Mouse (Mus musculus): ENCODE measurements around the gene Jakmip3. TPM values are rescaled to one million over a fixed set of nuclear protein-coding genes. Genes with fewer than 3 reads are reported as not detected.
A peak's percentile ranks its signal among the peaks of the same experiment; 100 is the strongest.

Gene Jakmip3
- 0.55 and 0.83 TPM in 2 replicates for polyA plus RNA-seq (2014; fragmentation: Nextera tagmentation; extraction: Ambion mirVana)

- Histone ChIP-seq H3K4me2 (ENCODE audit: low read depth, low read length, severe bottlenecking) (peak within 1 kb of the TSS; percentile 67), H3K9me3 (ENCODE audit: control insufficient read depth, low read length) (no peaks in the 10 kb centered on the region), H3K4me1 (replicated peaks; ENCODE audit: control insufficient read depth, insufficient read depth, low read length) (peaks cover 8% of the 10 kb centered on the region; the same call in 1 of the 2 replicates), H3K27ac (ENCODE audit: low read depth, low read length) (no peak within 1 kb of the TSS), H3K27me3 (ENCODE audit: control insufficient read depth, insufficient read depth, low read length) (peaks cover 45% of the 10 kb centered on the region), H3K36me3 (ENCODE audit: control insufficient read depth, insufficient read depth, low read length) (no peaks in the 10 kb centered on the region), H3K4me3 (ENCODE audit: low read depth, low read length) (peak within 1 kb of the TSS; percentile 35), H3K9ac (ENCODE audit: low read length) (no peak within 1 kb of the TSS)
- DNase-seq (ENCODE audit: low spot score) (peak; percentile 57), ATAC-seq (replicated peaks; ENCODE audit: low FRiP score) (0 out of 2 replicates have a peak, but pooled peaks have one; percentile 51)
- under 1% methylated on average over 74 of the region's 78 CpGs for WGBS
Measured at GRCm38 (mm10) chr7:138940612-138941461, at the start of gene Jakmip3. Gene Jakmip3 (plus strand): TSS chr7:138940730.

GRCm38 (mm10) chr7:138898122-138898521, 42.4 kb upstream of the Jakmip3 start:
- Histone ChIP-seq H3K4me3 (ENCODE audit: low read depth, low read length) (no peak overlapping the region), H3K4me2 (ENCODE audit: low read depth, low read length, severe bottlenecking) (no peak overlapping the region), H3K4me1 (replicated peaks; ENCODE audit: control insufficient read depth, insufficient read depth, low read length) (no peaks in the 10 kb centered on the region), H3K36me3 (ENCODE audit: control insufficient read depth, insufficient read depth, low read length) (no peaks in the 10 kb centered on the region), H3K27ac (ENCODE audit: low read depth, low read length) (no peak overlapping the region), H3K9ac (ENCODE audit: low read length) (no peak overlapping the region), H3K27me3 (ENCODE audit: control insufficient read depth, insufficient read depth, low read length) (no peaks in the 10 kb centered on the region), H3K9me3 (ENCODE audit: control insufficient read depth, low read length) (no peaks in the 10 kb centered on the region)
- DNase-seq (ENCODE audit: low spot score) (no peak), ATAC-seq (replicated peaks; ENCODE audit: low FRiP score) (no peak)
- 83% methylated on average over 2 of the region's 2 CpGs for WGBS

- Histone ChIP-seq H3K4me2 (ENCODE audit: low read depth, low read length, severe bottlenecking) (no peak overlapping the region), H3K27me3 (ENCODE audit: control insufficient read depth, insufficient read depth, low read length) (no peaks in the 10 kb centered on the region), H3K36me3 (ENCODE audit: control insufficient read depth, insufficient read depth, low read length) (no peaks in the 10 kb centered on the region), H3K4me1 (replicated peaks; ENCODE audit: control insufficient read depth, insufficient read depth, low read length) (no peaks in the 10 kb centered on the region), H3K9me3 (ENCODE audit: control insufficient read depth, low read length) (no peaks in the 10 kb centered on the region), H3K4me3 (ENCODE audit: low read depth, low read length) (no peak overlapping the region), H3K27ac (ENCODE audit: low read depth, low read length) (no peak overlapping the region), H3K9ac (ENCODE audit: low read length) (no peak overlapping the region)
- WGBS, result 82% methylated on average over 4 of the region's 4 CpGs
- DNase-seq (ENCODE audit: low spot score) (no peak), ATAC-seq (replicated peaks; ENCODE audit: low FRiP score) (no peak)
Measured at GRCm38 (mm10) chr7:138898743-138899142, 41.8 kb upstream of the Jakmip3 start.

GRCm38 (mm10) chr7:138903886-138904435, 36.6 kb upstream of the Jakmip3 start:
- no peak overlapping the region for H3K27ac ChIP-seq (ENCODE audit: low read depth, low read length)
- H3K36me3 ChIP-seq (ENCODE audit: control insufficient read depth, insufficient read depth, low read length), result no peaks in the 10 kb centered on the region
- no peak overlapping the region for H3K9ac ChIP-seq (ENCODE audit: low read length)
- WGBS, result 85% methylated on average over 7 of the region's 7 CpGs
- no peaks in the 10 kb centered on the region for H3K27me3 ChIP-seq (ENCODE audit: control insufficient read depth, insufficient read depth, low read length)
- no peaks in the 10 kb centered on the region for H3K9me3 ChIP-seq (ENCODE audit: control insufficient read depth, low read length)
- H3K4me3 ChIP-seq (ENCODE audit: low read depth, low read length), result no peak overlapping the region
- no peaks in the 10 kb centered on the region; the same call in 1 of the 2 replicates for H3K4me1 ChIP-seq (replicated peaks; ENCODE audit: control insufficient read depth, insufficient read depth, low read length)
- peak; percentile 14 for DNase-seq (ENCODE audit: low spot score)
- no peak overlapping the region for H3K4me2 ChIP-seq (ENCODE audit: low read depth, low read length, severe bottlenecking)
- ATAC-seq (replicated peaks; ENCODE audit: low FRiP score), result no peak

- Histone ChIP-seq H3K27ac (ENCODE audit: low read depth, low read length) (no peak overlapping the region), H3K36me3 (ENCODE audit: control insufficient read depth, insufficient read depth, low read length) (no peaks in the 10 kb centered on the region), H3K9me3 (ENCODE audit: control insufficient read depth, low read length) (no peaks in the 10 kb centered on the region), H3K4me3 (ENCODE audit: low read depth, low read length) (no peak overlapping the region), H3K4me1 (replicated peaks; ENCODE audit: control insufficient read depth, insufficient read depth, low read length) (peaks cover 4% of the 10 kb centered on the region; the same call in 1 of the 2 replicates), H3K4me2 (ENCODE audit: low read depth, low read length, severe bottlenecking) (peak overlapping the region; percentile 28; the same call in 1 of the 2 replicates), H3K9ac (ENCODE audit: low read length) (no peak overlapping the region), H3K27me3 (ENCODE audit: control insufficient read depth, insufficient read depth, low read length) (no peaks in the 10 kb centered on the region)
- ATAC-seq (replicated peaks; ENCODE audit: low FRiP score), result no peak
- no peak for DNase-seq (ENCODE audit: low spot score)
- 84% methylated on average over 1 of the region's 1 CpGs for WGBS
Measured at GRCm38 (mm10) chr7:138906441-138906840, 34.1 kb upstream of the Jakmip3 start.

GRCm38 (mm10) chr7:138907043-138907442, 33.5 kb upstream of the Jakmip3 start:
- Histone ChIP-seq H3K4me1 (replicated peaks; ENCODE audit: control insufficient read depth, insufficient read depth, low read length) (peaks cover 4% of the 10 kb centered on the region; the same call in 1 of the 2 replicates), H3K4me2 (ENCODE audit: low read depth, low read length, severe bottlenecking) (peak overlapping the region; percentile 28), H3K9me3 (ENCODE audit: control insufficient read depth, low read length) (no peaks in the 10 kb centered on the region), H3K27ac (ENCODE audit: low read depth, low read length) (no peak overlapping the region), H3K27me3 (ENCODE audit: control insufficient read depth, insufficient read depth, low read length) (no peaks in the 10 kb centered on the region), H3K36me3 (ENCODE audit: control insufficient read depth, insufficient read depth, low read length) (no peaks in the 10 kb centered on the region), H3K9ac (ENCODE audit: low read length) (no peak overlapping the region), H3K4me3 (ENCODE audit: low read depth, low read length) (peak overlapping the region; percentile 0; the same call in 1 of the 2 replicates)
- WGBS, result 12% methylated on average over 7 of the region's 7 CpGs
- ATAC-seq (replicated peaks; ENCODE audit: low FRiP score) (no peak), DNase-seq (ENCODE audit: low spot score) (no peak)

- peak overlapping the region; percentile 55 for H3K4me3 ChIP-seq (ENCODE audit: low read depth, low read length)
- peak overlapping the region; percentile 77 for H3K4me2 ChIP-seq (ENCODE audit: low read depth, low read length, severe bottlenecking)
- H3K27ac ChIP-seq (ENCODE audit: low read depth, low read length), result no peak overlapping the region
- no peaks in the 10 kb centered on the region for H3K9me3 ChIP-seq (ENCODE audit: control insufficient read depth, low read length)
- WGBS, result 53% methylated on average over 5 of the region's 5 CpGs
- peaks cover 4% of the 10 kb centered on the region; the same call in 1 of the 2 replicates for H3K4me1 ChIP-seq (replicated peaks; ENCODE audit: control insufficient read depth, insufficient read depth, low read length)
- ATAC-seq (replicated peaks; ENCODE audit: low FRiP score), result no peak
- DNase-seq (ENCODE audit: low spot score), result no peak
- H3K36me3 ChIP-seq (ENCODE audit: control insufficient read depth, insufficient read depth, low read length), result no peaks in the 10 kb centered on the region
- H3K9ac ChIP-seq (ENCODE audit: low read length), result no peak overlapping the region
- H3K27me3 ChIP-seq (ENCODE audit: control insufficient read depth, insufficient read depth, low read length), result no peaks in the 10 kb centered on the region
Measured at GRCm38 (mm10) chr7:138907976-138908375, 32.6 kb upstream of the Jakmip3 start.

GRCm38 (mm10) chr7:138908768-138909276, 31.7 kb upstream of the Jakmip3 start:
- Histone ChIP-seq H3K27me3 (ENCODE audit: control insufficient read depth, insufficient read depth, low read length) (no peaks in the 10 kb centered on the region), H3K4me3 (ENCODE audit: low read depth, low read length) (peak overlapping the region; percentile 55), H3K9me3 (ENCODE audit: control insufficient read depth, low read length) (no peaks in the 10 kb centered on the region), H3K9ac (ENCODE audit: low read length) (peak overlapping the region; percentile 74), H3K36me3 (ENCODE audit: control insufficient read depth, insufficient read depth, low read length) (no peaks in the 10 kb centered on the region), H3K4me1 (replicated peaks; ENCODE audit: control insufficient read depth, insufficient read depth, low read length) (peaks cover 4% of the 10 kb centered on the region; the same call in 1 of the 2 replicates), H3K27ac (ENCODE audit: low read depth, low read length) (no peak overlapping the region), H3K4me2 (ENCODE audit: low read depth, low read length, severe bottlenecking) (peak overlapping the region; percentile 77)
- DNase-seq (ENCODE audit: low spot score) (no peak), ATAC-seq (replicated peaks; ENCODE audit: low FRiP score) (no peak)
- 5% methylated on average over 10 of the region's 10 CpGs for WGBS
